Mouse (Mus musculus): ENCODE data around the gene Slc11a1.

DNA sequence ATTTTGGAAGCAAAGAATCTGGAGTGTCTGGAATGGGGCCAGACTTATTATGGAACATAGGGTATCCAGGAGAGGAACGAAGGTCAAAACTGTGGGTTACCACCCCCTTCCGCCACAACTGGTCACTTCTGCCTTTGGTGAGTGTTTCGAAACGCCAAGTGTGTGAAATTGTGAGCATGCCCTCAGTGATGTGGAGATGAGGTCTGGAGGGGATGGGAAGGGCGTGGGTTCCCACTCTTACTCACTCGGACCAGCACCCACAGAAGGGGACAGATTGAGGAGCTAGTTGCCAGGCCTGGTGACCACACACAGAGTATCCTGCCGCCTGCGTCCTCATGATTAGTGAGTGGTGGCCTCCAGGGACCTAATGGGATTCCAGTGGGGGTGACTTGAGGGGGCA is at the start of gene Slc11a1:
- no peak for TF ChIP-seq CTCF (IDR thresholded peaks at IDR 0.05; ENCODE audit: low read depth, low read length)
- TF ChIP-seq GATA1 (IDR thresholded peaks at IDR 0.05; ENCODE audit: borderline replicate concordance, low read length), result no peak
- TF ChIP-seq TAL1 (conservative IDR thresholded peaks at IDR 0.05; ENCODE audit: low read depth, low read length), result no peak
- no peak for TF ChIP-seq POLR2AphosphoS5 (IDR thresholded peaks at IDR 0.05; ENCODE audit: insufficient replicate concordance, low read depth, low read length)
- no peak for TF ChIP-seq GATA2 (IDR thresholded peaks at IDR 0.05; ENCODE audit: borderline replicate concordance, low read depth, low read length)

All from G1E (cell line).